In the genomic region with DNA sequence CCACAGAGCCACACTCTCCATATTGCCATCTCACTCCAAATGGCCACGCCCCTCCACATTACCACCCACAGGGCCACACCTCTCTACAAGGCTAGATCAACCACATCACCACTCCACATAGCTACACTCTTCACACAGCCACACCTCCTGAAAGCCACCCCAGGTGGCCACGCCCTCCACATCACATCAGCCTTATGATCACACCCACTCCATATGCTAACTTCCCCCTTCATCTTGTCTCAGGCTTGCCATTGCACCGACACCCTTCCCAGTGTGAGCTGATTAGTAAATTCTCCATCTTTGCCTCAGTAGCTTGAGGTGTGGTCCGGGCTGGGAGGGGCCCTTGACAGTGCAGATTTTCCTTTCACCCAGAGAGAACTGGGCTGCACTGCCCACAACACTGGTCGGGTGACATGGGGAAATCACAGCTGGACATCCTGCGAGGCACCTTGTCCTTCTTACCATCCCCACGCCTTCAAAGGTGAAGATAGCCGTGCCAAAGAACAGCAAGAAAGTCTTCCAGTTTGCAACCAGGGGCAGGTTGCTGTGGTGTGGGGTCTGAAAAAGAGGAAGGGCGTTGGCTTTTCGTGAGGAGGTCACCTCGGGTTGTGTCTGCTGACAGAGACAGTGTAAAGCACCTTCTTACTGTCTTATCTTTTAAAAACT, we compare ENCODE assay signal across 9 mouse cellular contexts. TPM values are rescaled to one million over a fixed set of nuclear protein-coding genes. Genes with fewer than 3 reads are reported as not detected.
DNase-seq lines count a peak whose midpoint lies in the region; ATAC-seq lines count a peak whose summit lies in the region.
"Had no signal": no experiment of that assay in that cellular context is flagged by ENCODE, and none has a peak within 500 bp of the region (broad histone marks: within the 10 kb centered on the region; RNA-seq: fewer than 3 reads in every experiment).

No protein-coding gene starts in this region.

- peak; percentile 79 to 92 for ATAC-seq in hematopoietic stem cell, adult 5-6 weeks (replicated peaks in 1 of 2; ENCODE audit: insufficient read depth in 1 of 2, low FRiP score in 2 of 2, low TSS enrichment in 1 of 2, low read depth in 1 of 2, poor library complexity in 2 of 2, severe bottlenecking in 2 of 2)

- intact Hi-C loops in left cerebral cortex, postnatal 14 days (cut with DNase I) = no loop called here

- DNase-seq in 416B (ENCODE audit: low read depth) (peak; percentile 67), ES-CJ7 (ENCODE audit: low read depth, low spot score) (peak; percentile 92)
- peak; percentile 59 to 76 for DNase-seq in monocyte, adult 2 months (ENCODE audit: low read depth in 1 of 2, low spot score in 2 of 2)
- DNase-seq in cerebellum, postnatal 25 days = no peak
- DNase-seq in neural tube, embryonic 10.5 days (ENCODE audit: extremely low spot score, low spot score) = no peak
- no peak for DNase-seq in left cerebral cortex, adult 8-10 months (ENCODE audit: low spot score in 2 of 2)
- no peak for DNase-seq in left cerebral cortex, postnatal 14 days (ENCODE audit: low spot score in 2 of 2)

RNA-seq across cellular contexts. Expression of a gene that starts 20.3 kb away (rescaled TPM):
- total RNA-seq in hematopoietic stem cell, adult 5-6 weeks (2017) = not detected in 2 replicates
- not detected for total RNA-seq in left cerebral cortex, adult 8-10 months (2022)
- total RNA-seq in left cerebral cortex, postnatal 14 days (2021) = not detected
- total RNA-seq: heart, adult 8-10 months had no signal

RNA-seq across cellular contexts. Expression of a gene that starts 33.3 kb away (rescaled TPM):
- total RNA-seq in hematopoietic stem cell, adult 5-6 weeks (2017) = 70.1 and 79.8 TPM in 2 replicates
- total RNA-seq in left cerebral cortex, adult 8-10 months (2022) = 10 to 100 TPM; 30.5 to 41.8 (median 34.5) TPM
- 10 to 100 TPM; 48.6 to 49.2 TPM for total RNA-seq in left cerebral cortex, postnatal 14 days (2021)

RNA-seq across cellular contexts. Expression of a gene that starts 53.3 kb away (rescaled TPM):
- 47.6 and 48.7 TPM in 2 replicates for total RNA-seq in hematopoietic stem cell, adult 5-6 weeks (2017)
- total RNA-seq in left cerebral cortex, adult 8-10 months (2022) = under 1 TPM; 0.44 to 0.50 (median 0.47) TPM
- under 1 TPM; 0.27 to 0.55 TPM for total RNA-seq in left cerebral cortex, postnatal 14 days (2021)

RNA-seq across cellular contexts. Expression of a gene that starts 53.7 kb away (rescaled TPM):
- not detected in 2 replicates for total RNA-seq in hematopoietic stem cell, adult 5-6 weeks (2017)
- total RNA-seq in left cerebral cortex, adult 8-10 months (2022) = under 1 TPM in 3 of 4 experiments, not detected in 1; 0.19 to 0.39 (median 0.27) TPM
- total RNA-seq in left cerebral cortex, postnatal 14 days (2021) = under 1 TPM; 0.26 to 0.42 TPM

Comparison
In these comparisons a context has a peak if more than half of its experiments do, and no peak if none do; other contexts are left out.
1. DNase-seq: peak in 416B (single experiment), ES-CJ7 (single experiment) and monocyte, adult 2 months (2 of 2); none in cerebellum, postnatal 25 days (0 of 2), neural tube, embryonic 10.5 days (single experiment), left cerebral cortex, adult 8-10 months (0 of 2) and left cerebral cortex, postnatal 14 days (0 of 2).
2. RNA of a gene that starts 53.3 kb away (total RNA-seq): 47.6 to 48.7 TPM in hematopoietic stem cell, adult 5-6 weeks; 0.27 to 0.55 TPM in left cerebral cortex, postnatal 14 days and 0.44 to 0.50 TPM in left cerebral cortex, adult 8-10 months; every median in the first group is over 10 times any median in the second.